Mouse (Mus musculus) myocyte (in vitro differentiated cells): Measurements from ENCODE around the gene Gnao1.

Experiments
- CEBPB ChIP-seq: IDR thresholded peaks from 2 replicates; pipeline ENCODE4 v1.6.1; 2011; ENCODE audit warnings: mild to moderate bottlenecking, moderate library complexity; ENCODE audit not compliant: poor library complexity, insufficient read depth, severe bottlenecking
- E2F4 ChIP-seq: IDR thresholded peaks from one replicate; pipeline ENCODE4 v1.6.1; 2011; ENCODE audit warnings: mild to moderate bottlenecking, control low read depth, moderate library complexity; ENCODE audit not compliant: insufficient read depth
- MAX ChIP-seq: IDR thresholded peaks from one replicate; pipeline ENCODE4 v1.6.1; 2011; ENCODE audit warnings: low read depth, mild to moderate bottlenecking, control low read depth
- MYOG ChIP-seq, 3 experiments: IDR thresholded peaks; one replicate each; pipeline ENCODE4 v1.6.1; 2011; ENCODE audit warnings: control low read depth in 2 of 3, low read depth in 2 of 3, mild to moderate bottlenecking in 2 of 3; ENCODE audit not compliant: insufficient read length in 2 of 3, control insufficient read depth in 1 of 3, insufficient read depth in 1 of 3
- POLR2A ChIP-seq: IDR thresholded peaks from one replicate; pipeline ENCODE4 v1.6.1; 2011; ENCODE audit warnings: low read depth, mild to moderate bottlenecking, control low read depth, moderate library complexity; ENCODE audit not compliant: insufficient read length
- POLR2AphosphoS2 ChIP-seq: IDR thresholded peaks from one replicate; pipeline ENCODE4 v1.6.1; 2011; ENCODE audit warnings: low read depth, control low read depth; ENCODE audit not compliant: insufficient read length
- REST ChIP-seq: IDR thresholded peaks from one replicate; pipeline ENCODE4 v1.6.1; 2011; ENCODE audit warnings: mild to moderate bottlenecking, control low read depth, moderate library complexity; ENCODE audit not compliant: insufficient read depth, insufficient read length
- SRF ChIP-seq: IDR thresholded peaks from one replicate; pipeline ENCODE4 v1.6.1; 2011; ENCODE audit warnings: low read depth; ENCODE audit not compliant: control insufficient read depth, insufficient read length
- TCF12 ChIP-seq: IDR thresholded peaks from one replicate; pipeline ENCODE4 v1.6.1; 2011; ENCODE audit warnings: mild to moderate bottlenecking, control low read depth; ENCODE audit not compliant: poor library complexity, insufficient read depth, severe bottlenecking
- TCF3 ChIP-seq: IDR thresholded peaks from one replicate; pipeline ENCODE4 v1.6.1; 2011; ENCODE audit warnings: low read depth, control low read depth; ENCODE audit not compliant: insufficient read length
- USF1 ChIP-seq: IDR thresholded peaks from one replicate; pipeline ENCODE4 v1.6.1; 2011; ENCODE audit warnings: low read depth, mild to moderate bottlenecking, control low read depth, moderate library complexity

GRCm38 (mm10) chr8:93817366-93817765 lies 7.6 kb downstream of the Gnao1 start:
- TF ChIP-seq E2F4 (no peak), POLR2A (no peak), MAX (no peak), USF1 (no peak), SRF (no peak), REST (no peak), POLR2AphosphoS2 (no peak), MYOG (IDR thresholded peaks at IDR 0.05; ENCODE audit: control insufficient read depth in 1 of 3, insufficient read depth in 1 of 3, insufficient read length in 2 of 3, low read depth in 2 of 3) (no peak), TCF12 (no peak), TCF3 (no peak), CEBPB (no peak)
